Mouse (Mus musculus): ENCODE results near the gene Ergic1. TPM values are rescaled to one million over a fixed set of nuclear protein-coding genes. Genes with fewer than 3 reads are reported as not detected.

Ergic1 gene
- polyA plus RNA-seq, 1 experiment from 2014 or later: 114 TPM

DNA sequence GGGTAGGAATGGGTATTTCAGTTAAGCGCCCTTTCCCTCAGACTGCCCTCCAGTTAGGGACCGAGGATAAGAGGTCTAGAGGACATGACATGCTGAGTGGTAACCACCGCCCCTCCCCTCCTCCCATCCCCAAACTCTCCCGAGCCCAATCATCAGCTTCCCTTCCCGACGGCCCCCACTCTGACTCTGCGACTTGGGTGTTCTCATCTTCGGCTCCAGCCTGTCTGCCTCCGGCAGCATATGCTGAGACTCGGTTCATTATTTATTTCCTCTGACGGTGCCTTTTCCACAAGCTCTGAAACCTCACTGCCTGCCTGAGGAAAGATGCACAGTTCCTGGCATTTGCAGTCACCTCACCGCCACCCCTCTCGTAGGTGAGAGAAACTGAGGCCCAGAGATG, 86.0 kb downstream of the Ergic1 start:
- H3K27me3 ChIP-seq (ENCODE audit: low read depth, poor library complexity, severe bottlenecking): no peaks in the 10 kb centered on the region
- DNase-seq (ENCODE audit: low spot score): no peak
- 54% methylated on average over 13 of the region's 13 CpGs for WGBS
- no peaks in the 10 kb centered on the region for H3K9me3 ChIP-seq (replicated peaks)
- H3K4me3 ChIP-seq: no peak overlapping the region
- H3K36me3 ChIP-seq: peaks cover 92% of the 10 kb centered on the region
- no peak overlapping the region for H3K27ac ChIP-seq
- no peaks in the 10 kb centered on the region for H3K4me1 ChIP-seq

DNA sequence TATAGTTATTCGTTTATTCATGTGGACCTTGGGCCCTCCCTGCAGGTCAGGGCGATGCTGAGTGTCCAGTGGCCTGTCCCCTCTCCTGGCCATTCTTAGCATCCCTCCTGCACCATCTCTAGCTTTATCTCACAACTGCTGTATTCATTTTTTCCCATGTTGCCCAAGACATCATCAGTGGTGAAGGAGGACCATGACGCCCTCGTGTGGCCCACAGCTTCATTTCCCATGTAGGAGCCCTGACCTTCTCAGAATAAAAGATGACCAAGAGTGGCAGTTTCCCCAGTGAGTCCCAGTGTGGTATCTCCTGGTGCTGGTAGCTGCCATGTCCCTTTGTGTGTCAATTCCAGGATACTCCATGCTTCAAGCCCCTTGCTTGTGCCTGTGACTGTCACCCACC, 88.3 kb downstream of the Ergic1 start:
- Histone ChIP-seq H3K27me3 (ENCODE audit: low read depth, poor library complexity, severe bottlenecking) (no peaks in the 10 kb centered on the region), H3K9me3 (replicated peaks) (no peaks in the 10 kb centered on the region), H3K4me1 (no peaks in the 10 kb centered on the region), H3K27ac (no peak overlapping the region), H3K4me3 (no peak overlapping the region), H3K36me3 (peaks cover 92% of the 10 kb centered on the region)
- 89% methylated on average over 4 of the region's 4 CpGs for WGBS
- no peak for DNase-seq (ENCODE audit: low spot score)

DNA sequence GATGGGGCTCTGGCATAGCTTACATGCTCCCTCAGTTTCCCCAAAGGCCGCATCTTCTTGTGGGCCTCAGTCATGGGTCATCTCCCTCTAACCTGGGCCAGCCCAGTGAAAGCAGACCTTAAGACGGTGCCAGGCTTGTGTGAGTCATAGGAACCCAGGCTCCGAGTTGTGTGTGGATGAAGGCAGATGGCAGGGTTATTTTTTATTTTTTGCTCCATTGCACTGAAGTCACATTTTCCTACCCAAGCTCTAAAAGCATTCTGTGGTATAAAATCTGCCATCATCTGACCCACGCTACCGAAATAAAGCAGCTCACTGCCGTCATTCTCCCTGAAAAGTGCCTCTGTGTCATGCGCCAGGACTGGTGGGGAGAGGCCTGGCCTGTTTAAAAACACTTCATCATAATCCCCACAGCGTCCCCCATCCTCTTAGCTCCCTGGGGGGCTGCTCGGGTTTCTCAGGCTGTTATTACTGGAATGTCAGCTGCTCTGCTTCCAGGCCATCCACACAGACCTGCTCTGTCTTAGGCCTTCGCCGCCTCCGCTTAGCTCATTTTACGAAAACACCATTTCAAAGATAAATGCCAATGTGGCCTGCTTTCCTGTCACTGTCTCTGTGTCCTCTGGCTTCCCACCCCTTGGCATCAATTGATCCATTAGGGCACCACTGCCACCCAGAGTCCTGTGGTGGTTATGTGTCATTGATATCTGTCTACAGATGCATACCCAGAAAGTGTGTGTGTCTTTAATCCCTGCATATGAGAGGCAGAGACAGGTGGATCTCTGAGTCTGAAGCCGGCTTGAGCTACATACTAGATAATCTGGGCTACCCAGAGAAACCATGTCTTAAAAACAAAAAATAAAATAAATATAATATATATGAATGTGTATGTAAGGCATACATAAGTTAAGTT, 89.4 kb downstream of the Ergic1 start:
- H3K36me3 ChIP-seq: peaks cover 92% of the 10 kb centered on the region

DNA sequence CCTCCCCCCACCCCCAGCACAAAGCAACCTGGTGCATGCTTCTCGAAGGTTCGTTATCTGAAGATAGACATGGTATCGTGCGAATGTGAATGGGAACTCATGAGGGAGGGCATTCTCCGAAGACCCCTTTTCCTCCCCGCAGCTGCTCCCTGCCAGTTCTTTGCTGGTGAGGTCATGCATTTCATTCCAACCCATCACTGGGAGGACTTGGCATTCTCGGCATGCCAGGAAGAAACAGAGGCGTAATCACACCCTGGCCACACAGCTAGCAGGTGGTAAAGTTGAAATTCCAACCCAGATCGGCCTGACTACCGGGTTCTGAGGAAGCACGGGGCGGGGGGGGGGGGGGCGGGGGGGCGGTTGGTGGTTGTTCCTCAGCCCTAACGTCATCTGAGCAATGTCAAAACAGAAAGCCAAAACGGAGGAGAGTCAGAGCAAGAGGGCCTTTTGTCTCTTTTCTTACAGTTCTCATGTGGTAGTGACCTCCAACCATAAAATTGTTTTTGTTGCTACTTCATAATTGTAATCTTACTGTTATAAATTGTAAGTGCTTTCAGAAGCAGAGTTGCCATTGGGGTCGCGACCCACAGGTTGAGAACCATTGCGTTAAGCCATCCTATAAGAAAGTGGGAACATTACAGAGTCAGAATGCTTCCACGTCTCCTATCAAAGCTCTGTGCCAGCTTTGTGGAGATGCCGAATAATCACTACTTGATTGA, 97.7 kb downstream of the Ergic1 start:
- DNase-seq (ENCODE audit: low spot score): no peak
- WGBS: 47% methylated on average over 21 of the region's 21 CpGs

More for the DNA sequence above, 89.4 kb downstream of the Ergic1 start:
- Histone ChIP-seq H3K4me1 (no peaks in the 10 kb centered on the region), H3K9me3 (replicated peaks) (no peaks in the 10 kb centered on the region), H3K4me3 (no peak overlapping the region), H3K27me3 (ENCODE audit: low read depth, poor library complexity, severe bottlenecking) (no peaks in the 10 kb centered on the region), H3K27ac (no peak overlapping the region)
- no peak for DNase-seq (ENCODE audit: low spot score)
- 87% methylated on average over 14 of the region's 14 CpGs for WGBS

DNA sequence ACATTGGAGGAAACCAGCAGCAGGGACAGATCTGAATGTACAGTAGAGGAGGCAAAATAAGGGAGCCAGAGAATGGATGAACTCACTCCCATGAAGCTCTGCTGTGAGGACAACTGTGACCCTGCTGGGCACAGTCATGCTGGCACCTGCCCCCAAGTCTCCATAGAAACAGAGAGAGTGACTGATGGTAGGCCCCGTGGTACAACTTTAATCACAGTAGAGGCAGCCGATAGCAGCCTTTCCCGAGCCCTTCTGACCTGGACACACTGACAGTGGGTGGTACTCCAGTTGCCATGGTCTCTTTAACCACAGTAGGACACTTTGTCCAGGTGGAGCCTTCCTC, 98.3 kb downstream of the Ergic1 start:
- peaks cover 10% of the 10 kb centered on the region for H3K4me1 ChIP-seq
- H3K36me3 ChIP-seq: peaks cover 30% of the 10 kb centered on the region
- DNase-seq (ENCODE audit: low spot score): no peak
- H3K27me3 ChIP-seq (ENCODE audit: low read depth, poor library complexity, severe bottlenecking): no peaks in the 10 kb centered on the region
- no peak overlapping the region for H3K4me3 ChIP-seq
- H3K9me3 ChIP-seq (replicated peaks): no peaks in the 10 kb centered on the region
- no peak overlapping the region for H3K27ac ChIP-seq
- 59% methylated on average over 3 of the region's 3 CpGs for WGBS

More for the DNA sequence above, 97.7 kb downstream of the Ergic1 start:
- H3K9me3 ChIP-seq (replicated peaks): no peaks in the 10 kb centered on the region
- peaks cover 7% of the 10 kb centered on the region for H3K4me1 ChIP-seq
- no peak overlapping the region for H3K27ac ChIP-seq
- H3K4me3 ChIP-seq: no peak overlapping the region
- peaks cover 36% of the 10 kb centered on the region for H3K36me3 ChIP-seq
- no peaks in the 10 kb centered on the region for H3K27me3 ChIP-seq (ENCODE audit: low read depth, poor library complexity, severe bottlenecking)

DNA sequence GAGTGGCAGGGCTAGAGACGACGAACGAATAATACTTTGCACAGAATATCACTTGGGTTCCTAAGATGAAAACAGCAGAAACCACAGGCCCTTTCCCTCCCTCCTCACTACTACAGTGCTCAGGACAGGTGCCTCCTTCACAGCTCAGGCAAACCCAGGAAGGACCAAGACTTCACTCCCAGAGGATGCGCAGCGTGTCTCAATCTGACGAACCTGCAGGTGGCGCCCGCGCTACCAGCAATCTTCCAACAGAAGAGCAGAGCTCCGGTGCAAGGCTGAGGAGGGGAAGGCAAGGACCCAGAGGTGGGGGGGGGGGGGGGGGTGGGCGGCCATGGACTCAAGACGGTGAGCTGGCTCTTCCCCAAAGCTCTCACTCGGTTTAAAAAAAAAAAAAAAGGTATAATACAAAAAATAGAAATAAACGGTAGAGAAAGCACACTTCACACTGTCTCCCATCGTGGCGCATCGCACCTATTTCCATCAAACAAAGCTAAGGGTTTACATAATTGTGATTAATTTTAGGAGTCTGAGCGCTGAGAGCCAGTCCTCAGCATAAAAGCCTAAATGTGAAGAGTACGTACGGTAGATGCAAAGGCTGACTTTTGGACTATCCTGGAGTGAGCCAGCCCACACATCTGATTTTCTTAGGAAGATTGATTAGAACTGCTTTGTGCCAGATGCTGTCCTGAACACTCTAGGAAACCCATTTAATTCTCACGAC, 99.1 kb downstream of the Ergic1 start:
- Histone ChIP-seq H3K4me3 (no peak overlapping the region), H3K36me3 (peaks cover 22% of the 10 kb centered on the region), H3K4me1 (peaks cover 10% of the 10 kb centered on the region), H3K9me3 (replicated peaks) (no peaks in the 10 kb centered on the region), H3K27ac (no peak overlapping the region), H3K27me3 (ENCODE audit: low read depth, poor library complexity, severe bottlenecking) (no peaks in the 10 kb centered on the region)
- DNase-seq (ENCODE audit: low spot score): peak; percentile 79
- WGBS: 25% methylated on average over 21 of the region's 21 CpGs

DNA sequence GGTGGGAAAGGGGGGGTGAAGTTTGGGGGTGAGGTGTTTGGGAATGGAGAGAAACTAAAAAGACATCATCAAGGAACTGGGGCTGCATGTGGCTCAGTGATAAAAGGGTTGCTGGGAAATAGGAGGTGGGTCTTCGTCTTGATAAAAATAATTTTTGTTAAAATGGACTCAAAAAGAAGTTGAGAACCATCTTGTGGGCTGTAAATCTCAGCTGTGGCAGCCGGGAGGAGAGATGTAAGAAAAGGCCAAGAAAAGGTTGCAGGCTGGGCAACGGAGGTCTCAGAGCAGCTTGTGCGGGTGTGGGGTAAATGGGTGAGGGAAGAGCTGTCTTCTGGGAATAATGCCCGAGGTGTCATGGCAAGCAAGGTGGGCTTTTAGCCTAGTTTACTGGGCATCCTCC, 100.9 kb downstream of the Ergic1 start:
- WGBS: 76% methylated on average over 5 of the region's 5 CpGs
- peaks cover 5% of the 10 kb centered on the region; the same call in 1 of the 2 replicates for H3K36me3 ChIP-seq
- H3K27ac ChIP-seq: no peak overlapping the region
- H3K4me3 ChIP-seq: peak overlapping the region; percentile 65; the same call in 1 of the 2 replicates
- no peaks in the 10 kb centered on the region for H3K27me3 ChIP-seq (ENCODE audit: low read depth, poor library complexity, severe bottlenecking)
- H3K4me1 ChIP-seq: peaks cover 10% of the 10 kb centered on the region
- no peak for DNase-seq (ENCODE audit: low spot score)
- H3K9me3 ChIP-seq (replicated peaks): no peaks in the 10 kb centered on the region

DNA sequence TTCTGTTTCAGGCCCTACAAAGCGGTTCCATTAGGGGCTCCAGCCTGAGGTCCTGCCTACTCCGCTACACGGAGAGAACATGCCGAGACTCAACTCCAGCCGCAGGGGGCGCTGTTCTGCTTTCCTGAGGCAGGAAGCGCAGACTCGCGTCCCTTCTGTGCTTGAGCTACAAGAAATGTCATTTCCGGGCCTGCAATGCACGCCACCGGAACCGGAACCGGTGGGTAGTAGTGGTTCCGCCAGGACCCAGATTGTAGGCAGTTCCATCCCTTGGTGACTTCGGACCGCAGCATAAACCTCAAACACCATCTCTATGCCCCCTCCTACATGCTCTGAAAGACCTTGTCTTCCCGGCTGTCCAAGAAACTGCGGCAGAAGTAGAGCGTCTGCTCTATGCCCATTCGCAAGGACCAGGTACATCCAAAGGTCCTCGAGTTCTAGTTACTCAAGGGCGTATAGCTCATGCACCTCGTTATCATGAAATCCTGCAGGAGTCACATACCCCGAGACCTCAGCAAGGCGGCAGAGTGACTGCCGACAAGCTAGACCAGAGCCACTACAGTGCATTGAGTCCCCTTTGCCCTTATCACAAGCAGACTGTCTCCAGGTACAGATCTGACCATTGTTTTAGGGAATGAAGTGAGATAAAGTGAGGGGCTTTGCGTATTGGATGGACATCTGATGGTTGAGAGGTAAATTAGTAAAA, 101.8 kb downstream of the Ergic1 start, which contains the start of gene Atp6v0e:
Atp6v0e (plus strand) TSS at position 254 of the 706 bp plus-strand sequence.
- H3K4me3 ChIP-seq: peak within 1 kb of the TSS; percentile 65
- peak within 1 kb of the TSS; percentile 77 for H3K27ac ChIP-seq
- peaks cover 10% of the 10 kb centered on the region for H3K4me1 ChIP-seq
- WGBS: 2% methylated on average over 28 of the region's 28 CpGs
- H3K27me3 ChIP-seq (ENCODE audit: low read depth, poor library complexity, severe bottlenecking): no peaks in the 10 kb centered on the region
- no peaks in the 10 kb centered on the region for H3K9me3 ChIP-seq (replicated peaks)
- no peaks in the 10 kb centered on the region for H3K36me3 ChIP-seq
- DNase-seq (ENCODE audit: low spot score): peak; percentile 99

DNA sequence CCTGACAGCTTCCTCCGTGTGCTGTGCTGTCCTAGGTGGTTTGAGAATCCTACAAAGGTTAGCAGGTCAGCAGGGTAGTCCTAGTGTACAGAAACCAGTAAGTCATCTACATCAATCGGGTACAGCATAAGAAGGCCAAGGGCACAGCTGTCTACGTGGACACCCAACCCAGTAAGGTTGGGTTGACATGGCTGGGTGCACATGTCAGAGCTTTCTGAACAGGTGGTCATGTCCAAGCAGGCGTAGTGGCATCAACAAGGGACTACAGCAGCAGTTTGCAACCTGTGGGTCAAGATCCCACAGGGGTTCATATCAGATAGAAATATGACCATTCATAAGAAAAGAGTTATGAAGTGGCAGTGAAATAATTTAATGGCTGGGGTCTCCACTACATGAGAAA, 104.3 kb downstream of the Ergic1 start:
- H3K36me3 ChIP-seq: no peaks in the 10 kb centered on the region
- H3K4me1 ChIP-seq: peaks cover 10% of the 10 kb centered on the region
- no peak overlapping the region for H3K4me3 ChIP-seq
- no peak overlapping the region for H3K27ac ChIP-seq
- WGBS: 89% methylated on average over 4 of the region's 4 CpGs
- H3K27me3 ChIP-seq (ENCODE audit: low read depth, poor library complexity, severe bottlenecking): no peaks in the 10 kb centered on the region
- H3K9me3 ChIP-seq (replicated peaks): no peaks in the 10 kb centered on the region
- no peak for DNase-seq (ENCODE audit: low spot score)

DNA sequence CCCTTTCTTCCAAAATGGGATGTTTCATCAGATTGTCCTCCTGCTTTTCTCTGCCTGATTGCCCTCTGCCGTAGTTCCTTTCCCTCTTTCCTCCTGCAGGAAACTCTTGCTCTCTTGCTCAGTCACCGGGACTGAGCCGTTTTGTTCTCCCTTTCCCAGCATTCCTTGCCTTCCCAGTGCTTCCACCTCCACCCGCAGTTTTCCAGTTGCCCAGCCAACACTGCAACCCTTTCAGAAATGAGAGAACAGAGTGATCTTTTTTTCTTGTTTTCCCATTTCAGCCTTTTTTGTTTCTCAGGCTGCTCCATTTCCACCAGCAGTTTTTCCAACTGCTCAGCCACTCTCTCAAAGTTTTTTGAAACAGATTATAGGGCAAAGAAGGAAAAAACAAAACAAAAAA, 110.0 kb downstream of the Ergic1 start:
- Histone ChIP-seq H3K9me3 (replicated peaks) (no peaks in the 10 kb centered on the region), H3K27ac (no peak overlapping the region), H3K4me1 (no peaks in the 10 kb centered on the region), H3K36me3 (no peaks in the 10 kb centered on the region), H3K4me3 (no peak overlapping the region), H3K27me3 (ENCODE audit: low read depth, poor library complexity, severe bottlenecking) (no peaks in the 10 kb centered on the region)
- DNase-seq (ENCODE audit: low spot score): no peak
- 67% methylated on average over 4 of the region's 4 CpGs for WGBS

DNA sequence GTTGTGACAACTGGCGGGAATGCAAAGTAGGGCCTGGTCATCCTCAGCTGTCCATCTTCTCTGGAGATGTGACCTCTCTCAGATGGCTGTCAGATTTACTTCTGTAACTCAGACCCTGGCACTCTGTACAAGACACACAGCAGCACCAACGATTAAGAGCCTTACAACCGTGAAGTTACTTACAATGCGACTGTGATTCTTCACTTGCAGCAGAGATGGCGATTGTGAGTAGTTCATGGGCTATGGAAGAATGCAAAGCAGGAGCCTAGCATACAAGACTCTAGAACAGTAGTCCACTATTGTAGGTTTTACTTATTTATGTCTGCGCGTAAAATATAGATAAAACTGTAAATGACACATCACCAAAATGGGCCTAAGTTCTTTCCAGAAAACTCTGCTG, 114.6 kb downstream of the Ergic1 start:
- Histone ChIP-seq H3K4me1 (peaks cover 14% of the 10 kb centered on the region), H3K9me3 (replicated peaks) (no peaks in the 10 kb centered on the region), H3K27me3 (ENCODE audit: low read depth, poor library complexity, severe bottlenecking) (no peaks in the 10 kb centered on the region), H3K36me3 (peaks cover under 1% of the 10 kb centered on the region; the same call in 1 of the 2 replicates), H3K27ac (0 out of 2 replicates have a peak overlapping the region, but pooled peaks have one; percentile 84), H3K4me3 (peak overlapping the region; percentile 87)
- DNase-seq (ENCODE audit: low spot score): no peak
- 29% methylated on average over 7 of the region's 7 CpGs for WGBS

DNA sequence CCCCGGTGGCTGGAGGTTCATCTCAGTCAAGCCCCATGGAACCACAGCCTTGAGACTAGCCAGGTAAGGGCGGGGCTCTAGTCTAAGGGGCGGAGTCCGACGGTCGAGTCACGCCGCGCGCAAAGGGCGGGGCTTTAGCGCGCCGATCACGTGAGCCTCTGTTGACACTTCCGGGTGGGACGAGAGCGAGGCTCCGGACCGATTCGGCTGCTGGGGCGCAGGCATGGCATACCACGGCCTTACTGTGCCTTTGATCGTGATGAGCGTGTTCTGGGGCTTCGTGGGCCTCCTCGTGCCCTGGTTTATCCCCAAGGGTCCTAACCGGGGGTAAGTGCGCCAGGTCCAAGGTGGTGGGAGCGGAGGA, 114.9 kb downstream of the Ergic1 start:
- DNase-seq (ENCODE audit: low spot score): peak; percentile 93
- WGBS: under 1% methylated on average over 30 of the region's 30 CpGs
- Histone ChIP-seq H3K27me3 (ENCODE audit: low read depth, poor library complexity, severe bottlenecking) (no peaks in the 10 kb centered on the region), H3K4me3 (peak overlapping the region; percentile 87), H3K9me3 (replicated peaks) (no peaks in the 10 kb centered on the region), H3K4me1 (peaks cover 14% of the 10 kb centered on the region), H3K36me3 (peaks cover 3% of the 10 kb centered on the region; the same call in 1 of the 2 replicates), H3K27ac (peak overlapping the region; percentile 84)
